Mouse (Mus musculus) hindbrain, embryonic 14.5 days (tissue): ENCODE results near the gene Sectm1a. TPM values are rescaled to one million over a fixed set of nuclear protein-coding genes. Genes with fewer than 3 reads are reported as not detected.
A peak's percentile ranks its signal among the peaks of the same experiment; 100 is the strongest.

Experiments used
- ATAC-seq: fragments of 200-750 bp; cut with Nextera tagmentation; 2 replicates; pipeline ENCODE4 v1.8.0; 2017; ENCODE audit warnings: moderate number of reproducible peaks, mild to moderate bottlenecking, moderate TSS enrichment, moderate library complexity; ENCODE audit not compliant: low FRiP score
- DNase-seq: peaks from one replicate; pipeline ENCODE4 v3.0.0-alpha.2; 2015; ENCODE audit warnings: low spot score
- H3K27ac ChIP-seq: fragments of 300-500 bp; sonication (generic); 2 replicates; pipeline ENCODE4 v1.5.1; 2014; ENCODE audit warnings: mild to moderate bottlenecking, moderate library complexity
- H3K27me3 ChIP-seq: fragments of 300-500 bp; sonication (generic); 2 replicates; pipeline ENCODE4 v1.6.1; 2014; ENCODE audit warnings: mild to moderate bottlenecking, low read length, mixed read lengths; ENCODE audit not compliant: control insufficient read depth, insufficient read depth
- H3K36me3 ChIP-seq: fragments of 300-500 bp; sonication (generic); replicated peaks from 2 replicates; pipeline ENCODE4 v1.6.1; 2014; ENCODE audit not compliant: control insufficient read depth, insufficient read depth
- H3K4me1 ChIP-seq: fragments of 300-500 bp; sonication (generic); replicated peaks from 2 replicates; pipeline ENCODE4 v1.6.1; 2014; ENCODE audit warnings: antibody characterized with exemption, low read length, mixed read lengths; ENCODE audit not compliant: control insufficient read depth, insufficient read depth
- H3K4me2 ChIP-seq: fragments of 300-500 bp; sonication (generic); replicated peaks from 2 replicates; pipeline ENCODE4 v1.6.1; 2014; ENCODE audit warnings: mild to moderate bottlenecking, moderate library complexity
- H3K4me3 ChIP-seq: fragments of 300-500 bp; sonication (generic); replicated peaks from 2 replicates; pipeline ENCODE4 v1.5.1; 2014; ENCODE audit warnings: mild to moderate bottlenecking, low read length
- H3K9ac ChIP-seq: fragments of 300-500 bp; sonication (generic); 2 replicates; pipeline ENCODE4 v1.6.1; 2014
- H3K9me3 ChIP-seq: fragments of 300-500 bp; sonication (generic); 2 replicates; pipeline ENCODE4 v1.6.1; 2016; ENCODE audit warnings: low read length; ENCODE audit not compliant: control insufficient read depth
- WGBS: fragments of 180-500 bp; shearing (Covaris S2); extraction: QIAGEN DNeasy Blood & Tissue Kit; methylation state at CpG from one replicate; pipeline ENCODE4 v1.1.7; 2014; 5-methylcytosine and 5-hydroxymethylcytosine counted together
- polyA plus RNA-seq: library from polyadenylated mRNA; unstranded; fragments of >200 nt; fragmentation: Nextera tagmentation; extraction: Ambion mirVana; gene quantifications from 2 replicates; pipeline ENCODE4 v1.2.1, GENCODE M21; 2014

The Sectm1a gene
- polyA plus RNA-seq, 1 experiment from 2014 or later, result not detected

GRCm38 (mm10) chr11:121042480-121042879, 38.5 kb downstream of the Sectm1a start:
- H3K9ac ChIP-seq, result no peak overlapping the region
- 80% methylated on average over 4 of the region's 4 CpGs for WGBS
- no peaks in the 10 kb centered on the region for H3K9me3 ChIP-seq
- H3K27me3 ChIP-seq, result no peaks in the 10 kb centered on the region
- H3K36me3 ChIP-seq, result no peaks in the 10 kb centered on the region
- H3K4me1 ChIP-seq, result no peaks in the 10 kb centered on the region
- ATAC-seq, result no peak
- H3K4me2 ChIP-seq, result no peak overlapping the region
- no peak for DNase-seq
- no peak overlapping the region for H3K27ac ChIP-seq
- H3K4me3 ChIP-seq, result no peak overlapping the region

GRCm38 (mm10) chr11:121041636-121042035, 39.4 kb downstream of the Sectm1a start:
- DNase-seq, result no peak
- no peak for ATAC-seq
- Histone ChIP-seq H3K9ac (no peak overlapping the region), H3K36me3 (no peaks in the 10 kb centered on the region), H3K27me3 (no peaks in the 10 kb centered on the region), H3K4me3 (no peak overlapping the region), H3K9me3 (no peaks in the 10 kb centered on the region), H3K4me2 (no peak overlapping the region), H3K27ac (no peak overlapping the region), H3K4me1 (no peaks in the 10 kb centered on the region)
- WGBS, result 72% methylated on average over 4 of the region's 4 CpGs

GRCm38 (mm10) chr11:121041212-121041611, 39.8 kb downstream of the Sectm1a start:
- Histone ChIP-seq H3K27ac (no peak overlapping the region), H3K4me3 (no peak overlapping the region), H3K27me3 (no peaks in the 10 kb centered on the region), H3K36me3 (no peaks in the 10 kb centered on the region), H3K4me2 (no peak overlapping the region), H3K9ac (no peak overlapping the region), H3K9me3 (no peaks in the 10 kb centered on the region), H3K4me1 (no peaks in the 10 kb centered on the region)
- DNase-seq (peak; percentile 76), ATAC-seq (no peak)
- 8% methylated on average over 4 of the region's 4 CpGs for WGBS

GRCm38 (mm10) chr11:121039302-121039701, 41.7 kb downstream of the Sectm1a start, which contains the start of gene Cd7:
TSS of gene Cd7 (minus strand) at chr11:121039418.
- Histone ChIP-seq H3K9ac (no peak within 1 kb of the TSS), H3K4me1 (no peaks in the 10 kb centered on the region), H3K27me3 (no peaks in the 10 kb centered on the region), H3K4me2 (no peak within 1 kb of the TSS), H3K27ac (no peak within 1 kb of the TSS), H3K4me3 (no peak within 1 kb of the TSS), H3K36me3 (no peaks in the 10 kb centered on the region), H3K9me3 (no peaks in the 10 kb centered on the region)
- ATAC-seq (no peak), DNase-seq (no peak)
- WGBS, result 84% methylated on average over 5 of the region's 5 CpGs

- DNase-seq (no peak), ATAC-seq (no peak)
- H3K4me1 ChIP-seq, result no peaks in the 10 kb centered on the region
- no peak overlapping the region for H3K27ac ChIP-seq
- no peaks in the 10 kb centered on the region for H3K9me3 ChIP-seq
- H3K9ac ChIP-seq, result no peak overlapping the region
- no peaks in the 10 kb centered on the region for H3K27me3 ChIP-seq
- H3K4me3 ChIP-seq, result no peak overlapping the region
- no peak overlapping the region for H3K4me2 ChIP-seq
- no peaks in the 10 kb centered on the region for H3K36me3 ChIP-seq
- WGBS, result 92% methylated on average over 11 of the region's 11 CpGs
Measured at GRCm38 (mm10) chr11:121038366-121039240, 42.4 kb downstream of the Sectm1a start.

GRCm38 (mm10) chr11:121033118-121033517, 47.9 kb downstream of the Sectm1a start:
- no peak overlapping the region for H3K27ac ChIP-seq
- H3K4me2 ChIP-seq, result no peak overlapping the region
- ATAC-seq (no peak), DNase-seq (no peak)
- H3K36me3 ChIP-seq, result no peaks in the 10 kb centered on the region
- H3K27me3 ChIP-seq, result no peaks in the 10 kb centered on the region
- 87% methylated on average over 5 of the region's 5 CpGs for WGBS
- no peak overlapping the region for H3K4me3 ChIP-seq
- no peaks in the 10 kb centered on the region for H3K9me3 ChIP-seq
- H3K9ac ChIP-seq, result no peak overlapping the region
- H3K4me1 ChIP-seq, result no peaks in the 10 kb centered on the region

- Histone ChIP-seq H3K4me2 (no peak overlapping the region), H3K27me3 (no peaks in the 10 kb centered on the region), H3K4me1 (no peaks in the 10 kb centered on the region), H3K9me3 (no peaks in the 10 kb centered on the region), H3K4me3 (no peak overlapping the region), H3K9ac (no peak overlapping the region), H3K27ac (no peak overlapping the region), H3K36me3 (no peaks in the 10 kb centered on the region)
- 93% methylated on average over 7 of the region's 7 CpGs for WGBS
- DNase-seq, result no peak
- ATAC-seq, result no peak
Measured at GRCm38 (mm10) chr11:121027259-121027658, 53.8 kb downstream of the Sectm1a start.

GRCm38 (mm10) chr11:121024163-121024562, 56.9 kb downstream of the Sectm1a start:
- Histone ChIP-seq H3K9ac (no peak overlapping the region), H3K4me2 (no peak overlapping the region), H3K27me3 (no peaks in the 10 kb centered on the region), H3K36me3 (no peaks in the 10 kb centered on the region), H3K27ac (no peak overlapping the region), H3K4me3 (no peak overlapping the region), H3K9me3 (no peaks in the 10 kb centered on the region), H3K4me1 (no peaks in the 10 kb centered on the region)
- 63% methylated on average over 6 of the region's 6 CpGs for WGBS
- no peak for DNase-seq
- ATAC-seq, result no peak

GRCm38 (mm10) chr11:121019501-121019900, 61.5 kb downstream of the Sectm1a start:
- DNase-seq (no peak), ATAC-seq (no peak)
- WGBS, result 85% methylated on average over 5 of the region's 5 CpGs
- Histone ChIP-seq H3K27ac (no peak overlapping the region), H3K4me3 (no peak overlapping the region), H3K36me3 (no peaks in the 10 kb centered on the region), H3K4me2 (no peak overlapping the region), H3K9ac (no peak overlapping the region), H3K4me1 (no peaks in the 10 kb centered on the region), H3K27me3 (no peaks in the 10 kb centered on the region), H3K9me3 (no peaks in the 10 kb centered on the region)
